Mouse (Mus musculus) testis, postnatal 14 days (tissue): ENCODE results near the gene Adamts16.

ENCODE experiments used
- DNase-seq: peaks from one replicate; pipeline ENCODE4 v3.0.0; 2021; ENCODE audit warnings: low spot score

Adamts16 gene

DNA sequence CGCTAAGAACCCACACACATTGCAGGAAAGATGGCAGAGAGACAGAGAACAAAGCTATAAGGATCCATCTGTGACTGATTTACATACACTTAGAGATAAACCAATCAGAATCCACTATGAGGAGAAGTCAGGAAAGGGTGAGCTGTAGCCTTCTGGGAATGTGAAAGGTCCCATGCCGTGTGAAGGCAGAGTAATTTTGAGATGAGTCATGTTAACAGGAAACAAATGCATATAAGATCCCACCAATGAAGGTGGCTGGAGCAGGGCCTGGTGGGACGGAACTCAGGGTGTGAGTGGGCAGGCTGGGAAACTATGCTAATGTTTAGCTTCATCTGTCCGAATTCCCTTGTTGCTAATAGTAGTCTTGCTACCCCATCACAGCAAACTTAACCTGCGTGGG is 128.3 kb downstream of the Adamts16 start:
- DNase-seq, result no peak

DNA sequence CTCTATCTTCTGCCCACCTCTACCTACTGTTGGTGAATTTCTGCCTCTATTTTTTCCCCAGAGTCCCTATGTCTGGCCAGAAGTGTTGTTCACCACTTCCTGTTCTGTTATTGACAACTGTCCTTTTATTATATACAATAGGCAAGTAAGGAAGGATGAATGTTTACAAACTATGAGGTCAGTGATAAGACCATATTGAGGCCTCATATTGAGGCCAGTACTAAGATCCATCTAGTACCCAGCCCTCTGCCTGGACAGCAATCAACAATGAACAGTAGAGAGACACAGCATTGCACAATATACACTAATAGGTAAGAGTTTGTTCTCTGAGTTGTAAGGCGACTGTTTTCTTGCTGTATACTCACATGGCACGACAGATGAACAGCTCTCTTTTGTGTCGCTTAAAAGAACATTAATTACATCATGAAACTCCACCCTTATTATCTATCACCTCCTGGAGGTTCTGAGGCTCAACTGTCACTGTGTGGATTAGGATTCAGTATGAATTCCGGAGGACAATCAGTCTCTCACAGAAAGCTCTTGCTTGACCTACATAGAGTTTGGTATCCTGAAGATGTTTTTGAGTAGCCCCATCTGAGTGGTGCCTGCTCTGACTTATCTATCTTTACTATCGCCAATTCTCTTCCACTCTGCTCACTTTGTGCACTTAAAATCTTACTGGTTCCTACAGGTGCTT is 134.3 kb downstream of the Adamts16 start:
- DNase-seq, result no peak

DNA sequence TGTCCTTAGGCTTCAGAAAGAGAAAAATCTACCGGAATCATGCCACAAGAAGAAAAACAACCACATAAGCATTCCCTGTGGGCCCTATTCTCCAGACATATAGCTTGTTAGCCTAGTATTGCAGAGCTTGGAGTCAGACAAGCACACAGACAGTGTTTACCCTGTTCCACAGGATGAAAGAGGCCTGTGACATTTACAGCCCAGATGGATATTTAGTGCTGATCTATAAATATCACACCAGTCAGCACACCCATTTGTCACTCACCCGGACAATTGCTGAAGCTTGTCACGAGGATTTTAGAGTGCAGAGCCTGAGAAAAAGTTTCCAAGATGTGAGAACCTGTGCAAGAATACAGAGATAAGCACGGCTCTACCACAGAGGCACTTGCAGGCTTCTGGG is 138.7 kb downstream of the Adamts16 start:
- no peak for DNase-seq

DNA sequence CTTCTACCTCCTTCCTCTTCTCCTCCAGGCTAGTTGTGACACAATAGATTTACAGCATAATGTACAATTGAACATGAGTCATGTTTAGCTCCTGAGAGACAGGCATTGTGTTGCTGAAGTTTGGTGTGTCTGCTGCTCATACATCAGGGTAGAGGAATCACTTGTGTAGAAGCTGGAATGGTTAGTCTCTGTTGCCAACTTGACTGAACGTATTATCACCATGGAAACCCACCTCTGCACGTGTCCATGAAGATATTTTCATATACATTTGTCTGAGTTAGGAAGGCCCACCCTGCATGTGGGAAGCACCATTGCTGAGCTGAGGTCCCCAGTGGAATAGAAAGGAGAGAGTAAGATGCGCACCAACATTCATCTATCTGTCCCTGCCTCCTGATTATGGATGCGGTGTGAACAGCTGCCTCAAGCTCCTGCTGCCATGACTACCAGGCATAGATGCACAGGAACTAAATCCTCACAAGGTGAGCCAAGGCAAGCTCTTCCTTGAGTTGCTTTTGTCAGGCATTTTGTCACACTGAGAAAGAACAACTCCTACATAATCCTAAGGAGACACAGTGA is 142.7 kb downstream of the Adamts16 start:
- no peak for DNase-seq

DNA sequence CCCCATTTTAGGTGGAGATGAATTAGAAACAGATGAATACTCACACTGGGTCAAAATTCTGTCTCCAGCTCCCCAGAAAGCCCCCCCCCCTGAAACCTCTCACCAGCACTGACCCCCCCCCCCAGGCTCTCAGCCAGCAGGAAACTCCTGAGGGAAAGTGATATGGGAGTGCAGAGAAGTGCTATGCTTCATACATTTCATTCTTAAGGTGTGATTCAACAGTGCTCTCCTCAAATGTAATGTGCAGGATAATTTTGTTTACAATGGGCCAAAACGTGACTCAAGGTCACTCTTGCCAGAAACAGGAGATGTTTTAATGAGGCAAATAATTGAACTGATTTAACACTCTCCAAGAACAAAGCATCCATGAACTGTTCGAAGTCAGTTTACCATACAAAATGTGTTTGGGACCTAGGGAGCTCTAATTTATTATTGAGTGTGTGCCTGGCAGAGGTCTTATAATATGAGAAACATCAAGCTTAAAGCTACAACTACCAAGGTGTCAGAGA is 152.1 kb downstream of the Adamts16 start:
- no peak for DNase-seq

DNA sequence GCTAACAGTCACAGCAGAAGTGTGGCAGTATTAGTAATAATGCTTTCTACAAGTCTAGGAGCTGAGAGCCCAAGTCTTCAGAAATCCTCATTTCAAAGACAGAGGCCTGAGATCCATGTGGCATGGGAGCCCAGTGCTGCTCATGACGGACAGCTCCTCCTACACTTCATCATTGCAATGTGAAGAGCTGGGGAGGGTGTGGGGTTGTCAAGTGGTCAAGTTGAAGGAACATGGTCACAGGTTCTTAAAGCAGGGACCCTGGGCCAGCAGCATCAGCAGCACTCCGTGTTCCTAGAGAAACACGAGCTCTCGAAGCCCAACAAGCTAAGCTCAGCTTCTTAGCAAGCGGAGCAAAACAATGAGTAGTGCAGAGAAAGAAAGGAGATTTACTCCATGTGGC is 155.8 kb downstream of the Adamts16 start:
- no peak for DNase-seq

DNA sequence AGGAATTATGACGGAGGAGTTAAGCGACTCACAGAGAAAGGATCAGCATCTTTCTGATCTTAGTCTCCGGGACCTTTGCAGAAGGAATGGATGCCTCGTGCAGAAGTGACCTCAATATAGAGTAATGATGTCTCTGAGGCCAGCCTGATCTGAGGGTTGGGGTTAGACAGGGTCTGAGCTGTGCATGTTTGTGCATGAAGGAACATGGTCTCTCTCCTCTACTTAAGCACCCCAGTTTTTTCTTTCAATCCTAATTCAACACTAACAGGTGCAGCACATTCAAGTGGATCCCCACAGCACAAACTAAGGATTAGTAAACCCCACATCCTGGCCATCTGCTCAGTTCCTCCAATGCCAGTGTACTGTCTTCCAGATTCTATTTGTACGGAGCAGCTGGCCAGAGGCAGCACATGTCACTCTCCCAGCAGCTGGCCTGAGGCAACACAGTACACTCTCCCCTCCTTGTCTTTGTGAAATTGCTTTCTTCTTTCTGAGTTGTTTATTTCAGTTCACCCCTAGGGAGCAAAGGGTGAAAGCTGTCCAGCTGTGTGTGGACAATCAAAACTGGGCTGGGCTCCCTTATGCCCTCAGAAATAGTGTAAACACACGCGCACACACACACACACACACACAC is 156.5 kb downstream of the Adamts16 start:
- DNase-seq, result no peak

DNA sequence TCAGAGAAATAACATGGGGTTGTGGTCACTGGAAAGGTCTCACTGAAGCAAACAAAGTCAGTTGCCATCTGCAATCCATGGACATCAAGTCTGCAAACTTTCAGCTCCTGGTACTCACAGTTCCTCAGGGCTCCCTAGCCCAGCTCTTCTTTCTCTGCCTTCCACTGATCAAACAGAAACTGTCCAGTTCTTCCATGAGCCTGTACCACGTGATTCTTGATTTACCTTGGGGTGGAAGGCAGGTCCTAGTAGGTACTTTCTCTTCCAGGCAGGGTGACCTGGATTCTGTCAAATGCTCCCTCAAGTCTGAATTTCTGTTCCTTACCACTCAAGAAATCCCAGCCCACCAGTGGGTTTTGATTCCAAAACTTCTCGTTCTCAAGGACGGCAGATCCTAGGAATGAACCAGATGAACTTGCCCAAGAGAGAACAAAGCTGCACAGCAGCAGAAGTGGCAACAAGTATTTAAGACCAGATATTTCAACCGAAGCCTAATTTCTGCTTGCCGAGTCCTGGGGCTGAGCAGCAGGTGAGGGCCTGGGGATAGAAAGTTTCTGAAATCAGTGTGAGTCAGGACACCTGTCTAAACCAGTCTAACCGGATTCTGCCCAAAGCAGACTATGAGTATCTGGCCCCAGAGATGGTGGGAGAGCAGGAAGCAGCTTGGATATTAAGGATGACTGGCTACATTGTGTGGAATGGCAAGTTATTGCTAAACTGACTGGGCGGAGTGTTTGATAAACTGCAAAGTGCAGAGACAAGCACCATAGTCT is 160.0 kb downstream of the Adamts16 start:
- DNase-seq, result peak; percentile 78

DNA sequence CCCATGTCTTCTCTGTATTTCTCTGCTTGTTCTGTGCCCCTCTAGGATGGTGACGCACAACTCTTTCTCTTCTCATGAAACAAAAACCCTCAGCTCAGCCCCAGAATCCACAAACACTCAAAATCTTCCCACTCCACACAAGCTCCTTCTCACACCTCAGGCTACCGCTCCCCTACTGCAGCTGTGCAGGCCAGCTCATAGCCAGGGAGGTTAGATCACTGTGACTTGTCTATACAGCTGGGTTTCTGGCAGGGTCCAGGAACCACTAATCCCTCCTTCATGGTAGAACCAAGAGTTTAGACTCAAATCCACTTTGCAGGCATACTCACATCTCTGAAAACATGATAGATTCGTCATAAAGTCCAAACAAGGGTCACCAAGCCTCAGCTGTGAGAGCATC is 161.3 kb downstream of the Adamts16 start:
- no peak for DNase-seq
